Mouse (Mus musculus): Measurements from ENCODE around the gene Ces2b. TPM values are rescaled to one million over a fixed set of nuclear protein-coding genes. Genes with fewer than 3 reads are reported as not detected.
"Not testable (repeated sequence)": the region's sequence is repeated elsewhere in the genome, so short reads cannot be mapped to it uniquely, and the experiment has no call there.

Ces2b gene
- total RNA-seq, 2 experiments from 2014 or later: 0.18 TPM; not detected in 1

GRCm38 (mm10) chr8:104846831-104847230 is 15.5 kb downstream of the Ces2b start, which contains the start of gene Ces2c:
Gene Ces2c, plus strand, starts transcription at chr8:104847068.
- Histone ChIP-seq H3K4me3 (no peak within 1 kb of the TSS), H3K27ac (no peak within 1 kb of the TSS)
- TF ChIP-seq CTCF (IDR thresholded peaks at IDR 0.05): no peak
- no peak for DNase-seq (ENCODE audit: extremely low spot score in 1 of 2, low spot score in 2 of 2)
- intact Hi-C loops (cut with DNase I): no loop called here

DNA sequence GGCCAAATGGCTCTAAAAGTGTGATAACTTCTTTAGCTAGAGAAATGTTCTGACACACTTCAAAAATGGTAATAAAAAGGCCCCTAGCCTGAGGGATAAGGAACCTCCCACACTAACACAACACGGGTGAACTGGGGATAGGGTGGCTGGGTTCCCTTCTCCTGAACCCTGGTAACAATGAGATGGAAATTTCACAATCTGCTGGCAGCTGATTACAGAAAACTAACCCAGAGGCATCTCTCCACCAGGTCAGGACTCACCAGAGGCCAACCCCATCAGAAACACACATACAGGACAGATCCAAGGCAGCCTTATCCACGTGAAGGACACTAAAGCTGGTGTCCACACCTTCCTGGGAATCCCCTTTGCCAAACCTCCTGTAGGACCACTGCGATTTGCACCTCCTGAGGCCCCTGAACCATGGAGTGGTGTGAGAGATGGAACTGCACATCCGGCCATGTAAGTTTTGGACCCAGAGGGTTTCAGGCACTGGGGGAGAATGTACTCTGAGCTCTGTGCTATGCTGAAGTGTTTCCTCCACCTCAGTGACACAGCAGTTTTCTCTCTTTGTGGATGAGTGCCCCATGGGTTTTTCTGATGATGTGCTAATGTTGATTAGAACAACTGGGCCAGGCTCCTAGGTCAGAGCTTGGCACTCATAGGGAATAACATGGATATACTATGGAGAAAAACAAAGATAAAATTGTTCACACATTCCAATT is 16.5 kb downstream of the Ces2b start:
- no peak for DNase-seq (ENCODE audit: extremely low spot score in 1 of 2, low spot score in 2 of 2)
- Histone ChIP-seq H3K27ac (no peak overlapping the region), H3K4me3 (no peak overlapping the region)
- no peak for TF ChIP-seq CTCF (IDR thresholded peaks at IDR 0.05)
- intact Hi-C loops (cut with DNase I): no loop called here

DNA sequence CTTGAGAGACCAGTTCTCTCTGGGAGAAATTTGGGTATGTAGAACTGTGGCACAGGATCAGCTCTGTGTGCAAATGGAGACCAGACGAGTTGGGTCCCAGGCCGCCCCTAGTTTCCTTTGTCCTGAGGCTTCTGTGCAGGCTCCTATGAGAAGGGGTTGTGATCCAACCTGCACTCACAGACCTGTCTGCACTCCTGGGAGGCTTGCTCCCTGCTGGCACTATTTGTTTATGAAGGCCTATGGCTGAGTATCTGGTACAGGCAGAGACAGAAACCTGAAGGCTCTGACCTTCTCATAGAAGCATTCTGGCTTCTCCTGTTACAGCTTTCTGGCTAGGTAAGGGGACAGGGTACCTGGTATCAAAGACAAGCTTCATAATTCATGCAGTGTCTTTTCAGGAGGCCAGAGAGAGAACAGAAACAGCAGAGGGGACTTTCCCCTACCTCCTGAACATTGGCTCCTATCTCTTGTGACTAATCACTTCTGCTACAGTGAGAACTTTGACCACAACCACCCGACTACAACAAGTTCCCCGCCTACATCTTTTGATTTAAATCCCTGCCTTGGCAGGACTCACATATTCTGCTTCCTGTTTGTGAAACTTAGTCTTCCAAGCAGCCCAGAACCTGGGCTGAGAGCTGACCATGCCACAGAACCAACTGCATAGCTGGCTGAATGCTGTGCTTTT is 35.6 kb downstream of the Ces2b start:
- H3K27ac ChIP-seq; intact Hi-C loops (cut with DNase I); H3K4me3 ChIP-seq; DNase-seq (ENCODE audit: extremely low spot score in 1 of 2, low spot score in 2 of 2): not testable (repeated sequence)

DNA sequence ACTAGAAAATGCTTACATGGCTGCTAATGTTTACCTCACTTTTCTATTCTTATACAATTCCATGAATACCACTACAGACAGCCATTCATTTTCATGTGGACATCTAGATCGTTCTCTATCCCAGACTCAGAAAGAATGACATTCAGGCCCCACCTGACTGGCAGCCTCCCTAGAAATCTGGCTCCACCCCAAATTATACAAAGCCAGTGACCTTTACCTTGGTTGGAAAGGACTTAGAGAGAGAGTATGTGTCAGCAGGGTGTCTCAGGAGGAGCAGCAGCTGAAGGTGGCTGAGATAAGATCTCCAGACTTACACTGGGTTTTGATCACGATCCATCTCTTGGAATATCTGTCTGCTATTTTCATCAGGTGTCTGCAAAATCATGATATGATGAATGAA is 37.5 kb downstream of the Ces2b start:
- H3K4me3 ChIP-seq; H3K27ac ChIP-seq; intact Hi-C loops (cut with DNase I); DNase-seq (ENCODE audit: extremely low spot score in 1 of 2, low spot score in 2 of 2): not testable (repeated sequence)

- H3K27ac ChIP-seq; DNase-seq (ENCODE audit: extremely low spot score in 1 of 2, low spot score in 2 of 2); H3K4me3 ChIP-seq; intact Hi-C loops (cut with DNase I): not testable (repeated sequence)
Measured at GRCm38 (mm10) chr8:104886223-104886926, 55.0 kb downstream of the Ces2b start.

Other genes with a start within 250 kb of the Ces2b start
- 1 to 10 TPM; 8.4 to 8.5 TPM for gene Pdp2, start 240.1 kb upstream of the Ces2b start, total RNA-seq (2021)
- not detected for gene Cdh16, start 207.2 kb upstream of the Ces2b start, total RNA-seq (2021)
- 1 to 10 TPM; 4.0 to 4.4 TPM for gene Rrad, start 200.2 kb upstream of the Ces2b start, total RNA-seq (2021)
- 10 to 100 TPM; 30.2 to 34.3 TPM for gene Ciao2b, start 189.6 kb upstream of the Ces2b start, total RNA-seq (2021)
- not detected for gene Ces2a, start 97.6 kb upstream of the Ces2b start, total RNA-seq (2021)
- gene Ces2c, start 15.5 kb downstream of the Ces2b start, total RNA-seq (2021): not detected
- gene Ces2e, start 94.7 kb downstream of the Ces2b start, total RNA-seq (2021): not detected
- not detected for gene Ces2f, start 115.8 kb downstream of the Ces2b start, total RNA-seq (2021)
- under 1 TPM in 1 of 2 experiments, not detected in 1; 0.34 TPM for gene Ces2g, start 130.1 kb downstream of the Ces2b start, total RNA-seq (2021)
- not detected for gene Ces2h, start 169.3 kb downstream of the Ces2b start, total RNA-seq (2021)
- not detected for gene Ces3a, start 217.0 kb downstream of the Ces2b start, total RNA-seq (2021)